Mouse (Mus musculus): ENCODE data around the gene Ncr1.

- no peak for TF ChIP-seq CTCF (IDR thresholded peaks at IDR 0.05; ENCODE audit: insufficient read depth, low read depth, low read length)
- TF ChIP-seq POLR2A (IDR thresholded peaks at IDR 0.05; ENCODE audit: insufficient read depth, low read depth, low read length) = no peak
These were observed 14.2 kb upstream of the Ncr1 start for GRCm38 (mm10) chr7:4323301-4323700.

Data from olfactory bulb, adult 2 months (tissue).